Mouse (Mus musculus) regulatory T cell (primary cell): ENCODE data around the gene Cipc.

ENCODE experiments used
- in situ Hi-C: fragments of 300-600 bp; cut with MboI, MseI; formaldehyde crosslinking; loops from one replicate; pipeline ENCODE4 v1.15.1; 2025; ENCODE audit warnings: high pct_unique_total_duplicates

The Cipc gene

DNA sequence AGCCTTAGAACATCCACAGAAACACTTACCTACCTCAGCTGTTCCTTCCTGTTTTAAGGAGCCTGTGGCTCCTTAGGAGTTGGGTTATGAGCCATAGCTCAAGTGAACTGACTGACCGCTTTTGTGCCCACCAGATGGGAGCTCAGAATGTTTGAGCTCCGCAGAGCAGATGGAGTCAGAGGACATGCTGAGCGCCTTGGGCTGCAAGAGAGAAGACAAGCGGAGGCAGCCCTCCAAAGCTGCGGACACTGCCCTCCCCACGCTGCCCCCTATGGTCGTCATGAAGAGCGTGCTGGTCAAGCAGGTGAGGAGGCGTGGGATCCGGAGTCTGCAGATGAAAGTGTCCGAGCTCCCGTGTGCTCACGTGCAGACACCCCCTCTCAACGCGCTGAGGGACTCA is 13.3 kb downstream of the Cipc start:
- in situ Hi-C loops, result loop anchor here (10.0 kb wide), 1 partner anchor 305 kb away; the partner anchor contains the start of genes Ahsa1 and Vipas39

GRCm38 (mm10) chr12:86960791-86961335 is 14.0 kb downstream of the Cipc start:
- in situ Hi-C loops, result loop anchor here (10.0 kb wide), 1 partner anchor 304 kb away; the partner anchor contains the start of genes Ahsa1 and Vipas39

DNA sequence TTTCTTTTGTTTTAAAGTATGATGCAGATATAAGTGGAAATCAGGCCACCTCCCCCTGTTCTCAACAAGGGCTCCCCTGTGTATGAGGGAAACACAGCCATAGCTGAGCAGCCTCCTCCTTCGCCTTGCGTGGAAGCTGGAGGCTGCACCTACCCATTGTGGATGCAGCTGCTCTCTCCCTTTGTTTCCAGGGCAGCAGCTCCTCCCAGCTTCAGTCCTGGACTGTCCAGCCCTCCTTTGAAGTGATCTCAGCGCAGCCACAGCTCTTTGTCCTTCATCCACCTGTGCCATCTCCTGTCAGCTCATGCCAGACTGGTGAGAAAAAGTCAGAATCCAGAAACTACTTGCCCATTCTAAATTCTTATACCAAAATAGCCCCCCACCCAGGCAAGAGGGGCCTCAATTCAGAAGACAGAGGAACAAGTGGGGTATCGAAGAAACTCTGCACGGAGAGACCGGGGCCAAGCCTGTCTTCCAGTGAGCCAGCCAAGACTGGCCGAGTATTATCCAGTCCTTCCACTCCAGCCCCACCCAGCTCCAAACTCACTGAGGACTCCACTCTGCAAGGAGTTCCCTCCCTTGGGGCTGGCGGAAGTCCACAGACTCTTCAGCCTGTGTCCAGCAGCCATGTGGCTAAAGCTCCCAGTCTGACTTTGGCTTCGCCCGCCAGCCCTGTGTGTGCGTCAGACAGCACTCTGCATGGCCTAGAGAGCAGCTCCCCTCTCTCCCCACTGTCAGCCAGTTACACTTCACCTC is 14.9 kb downstream of the Cipc start:
- in situ Hi-C loops, result loop anchor here (10.0 kb wide), 1 partner anchor 303 kb away; the partner anchor contains the start of genes Ahsa1 and Vipas39

- in situ Hi-C loops, result loop anchor here (10.0 kb wide), 1 partner anchor 300 kb away; the partner anchor contains the start of genes Ahsa1 and Vipas39
Observed at GRCm38 (mm10) chr12:86964278-86965057, 17.6 kb downstream of the Cipc start.

DNA sequence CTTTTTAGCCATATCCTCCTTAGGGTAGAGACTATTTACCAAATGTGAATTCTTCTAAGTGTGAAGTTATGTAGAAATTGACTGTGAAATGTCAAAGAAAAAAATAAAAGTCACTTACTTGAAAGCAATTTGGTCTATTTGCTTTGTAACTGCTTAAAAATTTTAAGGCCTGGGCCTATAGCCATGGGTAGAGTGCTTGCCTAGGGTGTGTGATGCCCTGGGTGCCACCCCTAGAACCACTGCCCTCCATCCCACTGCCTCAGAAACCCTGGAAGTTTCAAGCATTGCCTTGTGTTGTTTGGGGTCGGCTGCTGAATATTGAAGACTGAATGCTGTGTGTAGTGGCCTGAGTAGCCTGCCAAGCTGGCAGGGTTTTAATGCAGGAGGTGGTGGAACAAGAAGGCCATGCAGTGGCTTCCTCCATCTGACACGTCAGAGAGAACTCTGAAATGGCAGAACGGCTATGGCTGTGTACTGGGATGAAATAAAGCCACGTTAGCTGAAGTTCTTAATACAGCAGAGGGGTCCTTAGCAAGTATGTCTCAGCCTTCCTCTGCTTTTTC is 18.5 kb downstream of the Cipc start:
- in situ Hi-C loops, result loop anchor here (10.0 kb wide), 1 partner anchor 299 kb away; the partner anchor contains the start of genes Ahsa1 and Vipas39

- in situ Hi-C loops, result loop anchor here (10.0 kb wide), 1 partner anchor 296 kb away; the partner anchor contains the start of genes Ahsa1 and Vipas39
Observed at GRCm38 (mm10) chr12:86968468-86969219, 21.8 kb downstream of the Cipc start.

DNA sequence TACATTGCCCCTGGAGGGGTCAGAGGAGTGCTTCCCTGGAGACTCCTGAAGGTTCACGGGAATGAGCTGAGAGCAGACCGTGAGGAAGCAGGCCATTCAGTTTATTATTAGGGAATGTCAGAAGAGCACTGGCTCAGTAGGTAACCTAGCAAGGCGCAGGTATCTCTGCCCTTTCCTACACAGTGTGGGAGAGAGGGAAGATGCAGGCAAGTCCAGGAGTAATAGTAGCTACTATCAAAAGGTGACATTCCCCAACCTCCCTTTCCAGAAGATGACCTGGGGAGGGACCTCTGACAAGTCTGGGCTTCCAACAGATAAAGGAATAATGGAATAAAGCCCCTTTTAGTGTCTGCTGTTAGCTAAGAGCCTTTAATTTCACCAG is 22.4 kb downstream of the Cipc start:
- in situ Hi-C loops, result loop anchor here (10.0 kb wide), 1 partner anchor 296 kb away; the partner anchor contains the start of genes Ahsa1 and Vipas39

GRCm38 (mm10) chr12:86971089-86971488 is 24.2 kb downstream of the Cipc start:
- in situ Hi-C loops, result no loop called here

DNA sequence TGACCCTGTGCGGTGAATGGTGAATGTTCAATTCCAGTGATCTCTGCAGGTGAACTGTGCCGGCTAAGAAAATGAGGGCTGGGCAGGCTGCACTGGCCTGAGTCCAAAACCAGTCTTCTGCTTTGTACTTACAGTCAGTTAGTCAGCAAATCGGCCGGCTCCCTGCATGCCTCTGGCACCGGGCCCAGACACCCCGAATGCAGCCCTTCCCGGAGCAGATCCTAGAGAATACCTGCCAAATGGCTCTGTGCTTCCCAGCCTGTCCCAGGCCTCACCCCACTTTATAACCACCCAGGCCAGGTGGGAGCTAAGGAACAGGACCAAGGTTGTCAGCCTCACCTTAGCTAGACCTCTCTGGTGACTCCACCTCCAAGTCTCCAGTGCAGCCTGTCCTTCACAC is 26.4 kb downstream of the Cipc start:
- in situ Hi-C loops, result no loop called here

DNA sequence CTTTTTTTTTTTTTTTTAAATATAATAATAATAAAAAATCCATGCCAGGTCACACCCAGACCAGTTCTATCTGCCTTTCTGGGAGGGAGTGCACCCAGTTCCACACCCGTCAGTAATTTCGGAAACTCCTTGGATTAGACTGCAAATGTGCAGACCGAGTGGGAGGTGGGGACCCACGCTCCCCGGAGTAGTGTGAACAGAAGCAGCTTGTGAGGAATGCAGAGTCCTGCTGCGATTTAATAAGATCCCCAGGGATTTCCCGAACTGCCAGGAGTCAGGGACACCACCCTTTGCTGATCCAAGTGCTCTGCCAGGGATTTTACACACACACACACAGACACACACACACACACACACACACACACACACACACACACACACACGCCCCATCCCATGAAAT is 26.9 kb downstream of the Cipc start:
- in situ Hi-C loops, result no loop called here

GRCm38 (mm10) chr12:86974387-86975288 is 27.8 kb downstream of the Cipc start:
- in situ Hi-C loops, result no loop called here

DNA sequence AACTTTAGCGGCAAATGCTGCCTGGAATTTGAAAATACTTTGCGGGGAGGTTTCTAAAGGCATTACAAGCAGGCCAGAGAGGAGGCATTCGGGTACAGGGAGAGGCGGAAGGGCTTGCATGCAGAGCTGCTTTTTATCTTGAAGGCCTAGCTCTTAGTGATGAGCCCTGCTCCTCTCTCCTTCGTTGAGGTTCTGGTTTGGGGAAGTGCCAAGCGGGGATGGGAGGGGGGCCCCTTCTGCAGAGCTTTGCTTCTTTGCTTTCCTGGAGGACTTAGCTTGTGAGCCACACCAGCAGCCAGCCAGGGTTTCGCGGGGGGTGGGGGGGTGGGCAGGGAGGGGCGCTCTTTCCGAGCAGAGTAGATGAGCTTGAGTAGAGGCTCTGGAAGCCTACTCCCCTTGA is 28.9 kb downstream of the Cipc start:
- in situ Hi-C loops, result no loop called here

- in situ Hi-C loops, result no loop called here
Observed at GRCm38 (mm10) chr12:86976511-86977168, 29.8 kb downstream of the Cipc start.

GRCm38 (mm10) chr12:86977833-86978232 is 31.0 kb downstream of the Cipc start:
- in situ Hi-C loops, result no loop called here

GRCm38 (mm10) chr12:86981180-86981579 is 34.3 kb downstream of the Cipc start:
- in situ Hi-C loops, result no loop called here

DNA sequence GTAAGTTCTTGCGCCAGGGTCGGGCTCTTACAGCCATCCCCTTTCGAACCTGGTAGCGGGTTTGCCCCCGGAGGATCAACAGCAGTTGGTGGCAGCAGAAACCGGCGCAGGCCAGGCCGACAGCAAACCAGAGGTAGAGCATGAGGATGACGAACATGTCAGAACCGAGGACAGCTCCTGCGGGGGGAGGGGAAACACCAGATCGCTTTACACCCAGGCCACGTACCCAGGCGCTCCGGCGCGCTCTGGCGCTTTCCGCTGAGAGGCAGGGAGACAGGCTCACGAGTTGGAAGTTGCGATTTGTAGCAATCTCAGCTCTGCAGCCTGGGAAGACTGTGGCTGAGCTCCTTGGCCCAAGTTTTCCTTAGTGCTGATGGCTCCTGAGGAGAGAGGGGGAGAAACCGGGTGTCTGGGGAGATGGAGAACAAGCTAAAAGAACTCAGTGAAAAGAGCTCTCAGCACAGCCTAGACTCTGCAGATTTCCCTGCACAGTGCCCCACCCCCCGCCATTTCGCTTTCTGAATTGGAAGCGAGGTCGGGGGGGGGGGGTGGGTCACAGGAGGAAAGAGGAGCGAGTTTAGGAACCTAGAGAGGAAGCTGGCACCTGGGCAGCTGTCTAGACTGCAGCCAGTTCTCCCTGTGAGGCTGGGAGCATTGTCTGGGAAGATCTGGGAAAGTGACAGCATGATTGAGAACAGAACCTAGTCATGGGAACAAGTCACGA is 36.8 kb downstream of the Cipc start:
- in situ Hi-C loops, result no loop called here

GRCm38 (mm10) chr12:86984194-86984555 is 37.3 kb downstream of the Cipc start:
- in situ Hi-C loops, result no loop called here

- in situ Hi-C loops, result no loop called here
Observed at GRCm38 (mm10) chr12:86986562-86986961, 39.7 kb downstream of the Cipc start.

DNA sequence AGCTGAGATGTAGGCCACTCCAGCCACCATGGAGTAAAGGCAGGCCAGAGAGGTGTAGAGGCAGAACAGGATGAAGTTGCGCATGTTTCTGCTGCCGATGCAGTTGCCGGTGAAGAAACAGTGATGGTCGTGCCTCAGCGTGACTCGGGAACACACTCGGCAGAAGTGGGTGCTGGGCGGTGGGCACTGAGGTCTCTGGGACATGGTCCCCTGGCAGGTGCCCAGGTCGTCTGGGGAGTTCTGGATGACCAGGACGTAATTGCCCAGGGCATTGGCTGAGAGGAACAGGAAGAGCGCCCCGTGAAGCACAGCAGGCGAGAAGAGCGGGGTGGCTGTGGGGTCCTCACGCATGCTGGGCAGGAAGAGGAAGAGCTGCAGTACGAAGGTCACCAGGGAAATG is 41.4 kb downstream of the Cipc start:
- in situ Hi-C loops, result no loop called here
